Mouse (Mus musculus) forebrain, embryonic 12.5 days (tissue): ENCODE measurements at regions not wholly inside any gene's neighbourhood (a gene's known extent, or its start where the extent isn't known, plus 50 kb on each side); places are given as distances from the start of the nearest gene placed in this dataset.

Experiments
- ATAC-seq: fragments of 200-750 bp; cut with Nextera tagmentation; 2 replicates; pipeline ENCODE4 v1.8.0; 2017; ENCODE audit warnings: moderate TSS enrichment; ENCODE audit not compliant: low FRiP score
- H3K27ac ChIP-seq: fragments of 300-500 bp; sonication (generic); 2 replicates; pipeline ENCODE4 v1.5.1; 2016; ENCODE audit warnings: mild to moderate bottlenecking
- H3K27me3 ChIP-seq: fragments of 300-500 bp; sonication (generic); 2 replicates; pipeline ENCODE4 v1.6.1; 2016; ENCODE audit warnings: mild to moderate bottlenecking
- H3K36me3 ChIP-seq: fragments of 300-500 bp; sonication (generic); replicated peaks from 2 replicates; pipeline ENCODE4 v1.6.1; 2016; ENCODE audit warnings: mild to moderate bottlenecking
- H3K4me1 ChIP-seq: fragments of 300-500 bp; sonication (generic); 2 replicates; pipeline ENCODE4 v1.6.1; 2016
- H3K4me2 ChIP-seq: fragments of 300-500 bp; sonication (generic); 2 replicates; pipeline ENCODE4 v1.6.1; 2016; ENCODE audit warnings: mild to moderate bottlenecking, moderate library complexity
- H3K4me3 ChIP-seq: fragments of 300-500 bp; sonication (generic); replicated peaks from 2 replicates; pipeline ENCODE4 v1.5.1; 2016; ENCODE audit warnings: mild to moderate bottlenecking
- H3K9ac ChIP-seq: fragments of 300-500 bp; sonication (generic); 2 replicates; pipeline ENCODE4 v1.6.1; 2016; ENCODE audit warnings: mild to moderate bottlenecking
- H3K9me3 ChIP-seq: fragments of 300-500 bp; sonication (generic); 2 replicates; pipeline ENCODE4 v1.6.1; 2016
- WGBS: fragments of 180-500 bp; shearing (Covaris S2); methylation state at CpG from one replicate; pipeline ENCODE4 v1.1.7; 2016; 5-methylcytosine and 5-hydroxymethylcytosine counted together

DNA sequence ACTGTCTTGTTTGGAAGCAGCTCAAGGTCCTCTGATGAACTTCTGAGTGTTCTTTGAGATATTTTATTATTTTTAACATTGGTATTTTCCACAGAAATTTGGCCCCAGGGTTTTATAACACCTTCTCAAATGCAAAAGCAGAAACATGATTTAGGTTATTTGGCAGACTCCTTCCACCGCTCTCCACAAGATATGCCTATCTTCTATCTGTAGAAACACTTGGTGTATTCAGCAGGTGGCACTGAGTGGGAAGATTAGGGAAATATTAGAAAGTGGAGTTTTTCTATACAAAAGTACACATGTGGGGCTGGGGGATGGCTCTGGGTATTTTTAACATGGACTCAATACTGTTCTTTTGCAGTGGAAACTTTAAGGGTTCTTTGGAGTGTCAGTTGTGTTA is 475.3 kb downstream of the Dach1 start:
- no peaks in the 10 kb centered on the region for H3K27me3 ChIP-seq
- H3K4me1 ChIP-seq, result no peaks in the 10 kb centered on the region
- 94% methylated on average over 1 of the region's 1 CpGs for WGBS
- no peaks in the 10 kb centered on the region; the same call in 1 of the 2 replicates for H3K9me3 ChIP-seq
- H3K4me3 ChIP-seq, result no peak overlapping the region
- ATAC-seq, result no peak
- no peak overlapping the region for H3K9ac ChIP-seq
- no peaks in the 10 kb centered on the region for H3K36me3 ChIP-seq
- no peak overlapping the region for H3K4me2 ChIP-seq
- no peak overlapping the region for H3K27ac ChIP-seq

DNA sequence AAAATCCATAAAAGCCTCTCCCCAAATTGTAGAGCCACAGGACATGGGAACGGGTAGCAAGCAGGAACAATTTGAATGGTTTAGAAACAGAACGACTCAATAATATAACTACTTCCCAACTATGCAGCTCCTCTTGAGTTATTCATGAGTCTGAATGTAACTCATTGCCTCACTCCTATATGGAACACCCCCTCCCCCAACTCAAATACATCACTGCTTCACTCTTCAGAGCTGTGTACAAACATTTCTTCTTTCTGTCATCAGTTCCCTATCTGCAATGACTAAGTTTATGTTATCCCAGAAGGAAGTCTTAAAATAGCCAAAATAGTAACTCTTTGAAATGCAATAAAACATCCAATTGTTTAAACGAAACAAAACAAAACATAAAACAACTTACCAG is 484.9 kb downstream of the Dach1 start:
- 86% methylated on average over 3 of the region's 3 CpGs for WGBS
- no peak overlapping the region for H3K27ac ChIP-seq

DNA sequence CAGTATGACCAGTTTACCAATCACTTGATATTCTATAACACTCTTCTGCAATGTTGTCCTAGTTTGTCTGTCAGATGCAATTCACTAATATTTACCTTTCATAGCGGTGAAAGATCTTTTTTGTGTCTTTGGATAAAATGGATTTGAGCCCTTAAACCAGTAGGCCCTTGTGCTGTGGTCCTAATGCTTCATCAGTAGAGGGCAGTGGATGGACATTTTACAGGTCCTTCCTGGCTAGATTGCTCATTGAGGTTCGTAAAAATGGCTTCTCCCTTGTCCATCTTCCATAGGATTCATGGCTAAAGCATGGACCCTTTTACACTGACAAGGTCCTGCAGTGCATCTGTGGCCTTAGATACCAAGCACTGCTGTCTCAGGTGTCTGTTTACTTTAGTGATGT is 501.8 kb downstream of the Dach1 start:
- ATAC-seq, result no peak
- Histone ChIP-seq H3K9ac (no peak overlapping the region), H3K4me3 (no peak overlapping the region), H3K4me2 (no peak overlapping the region), H3K36me3 (no peaks in the 10 kb centered on the region), H3K9me3 (no peaks in the 10 kb centered on the region), H3K27me3 (no peaks in the 10 kb centered on the region), H3K27ac (no peak overlapping the region), H3K4me1 (no peaks in the 10 kb centered on the region)
- 74% methylated on average over 2 of the region's 2 CpGs for WGBS

More for the DNA sequence above, 484.9 kb downstream of the Dach1 start:
- no peaks in the 10 kb centered on the region for H3K36me3 ChIP-seq
- H3K9ac ChIP-seq, result no peak overlapping the region
- H3K9me3 ChIP-seq, result no peaks in the 10 kb centered on the region
- H3K4me1 ChIP-seq, result no peaks in the 10 kb centered on the region
- H3K27me3 ChIP-seq, result no peaks in the 10 kb centered on the region
- H3K4me3 ChIP-seq, result no peak overlapping the region
- ATAC-seq, result no peak
- no peak overlapping the region for H3K4me2 ChIP-seq

DNA sequence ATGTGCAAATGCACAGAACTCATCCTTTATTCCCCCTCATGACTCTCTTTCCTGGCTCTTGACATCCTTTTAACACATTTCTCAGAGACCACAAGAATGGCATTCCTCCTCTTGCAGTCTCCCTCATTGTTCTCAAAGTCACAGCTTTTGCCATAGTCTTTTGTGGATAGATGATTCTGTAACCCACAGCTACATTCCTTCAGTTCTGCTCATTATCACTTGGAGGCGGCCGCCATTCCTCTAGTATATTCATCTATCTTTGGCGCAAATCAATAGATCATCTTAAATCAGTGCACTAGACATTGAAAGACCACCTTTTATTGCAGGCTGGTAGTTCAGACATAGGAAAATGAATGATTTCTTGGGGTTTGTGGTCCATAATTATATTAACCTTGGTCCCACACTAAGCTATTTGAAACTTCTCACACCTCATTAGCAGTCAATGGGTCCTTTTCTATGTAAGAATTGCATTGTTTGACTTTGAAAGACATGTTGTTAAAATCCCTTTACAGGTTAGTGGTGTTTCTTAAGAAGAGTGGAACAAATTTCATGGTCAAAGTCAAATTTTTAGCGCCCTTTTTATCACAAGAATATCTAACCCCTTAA is 531.3 kb downstream of the Dach1 start:
- 29% methylated on average over 4 of the region's 4 CpGs for WGBS
- H3K4me2 ChIP-seq, result no peak overlapping the region
- no peak overlapping the region for H3K27ac ChIP-seq
- H3K4me3 ChIP-seq, result no peak overlapping the region
- H3K36me3 ChIP-seq, result no peaks in the 10 kb centered on the region
- no peak overlapping the region for H3K9ac ChIP-seq
- no peaks in the 10 kb centered on the region for H3K9me3 ChIP-seq
- H3K4me1 ChIP-seq, result peaks cover 5% of the 10 kb centered on the region; the same call in 1 of the 2 replicates
- ATAC-seq, result no peak
- H3K27me3 ChIP-seq, result no peaks in the 10 kb centered on the region

DNA sequence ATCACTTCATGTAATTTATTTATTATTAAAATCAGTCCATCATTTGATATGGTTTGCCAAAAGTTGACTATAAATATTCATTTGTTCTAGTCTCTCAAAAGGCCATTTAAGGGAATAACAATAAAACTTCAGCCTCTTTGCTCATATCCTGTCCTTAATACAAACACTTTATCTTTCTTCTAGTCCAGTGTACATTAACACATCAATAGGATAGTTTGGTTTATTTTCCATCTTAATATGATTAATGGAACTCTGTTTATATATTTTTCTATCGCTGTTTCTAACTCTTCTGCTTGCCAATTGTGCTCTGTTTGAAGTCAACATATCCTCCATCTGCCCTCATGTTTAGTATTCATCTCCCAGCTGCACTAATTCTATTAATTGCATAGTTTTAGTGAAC is 558.1 kb downstream of the Dach1 start:
- Histone ChIP-seq H3K4me2 (no peak overlapping the region), H3K9ac (no peak overlapping the region), H3K9me3 (no peaks in the 10 kb centered on the region), H3K27ac (no peak overlapping the region), H3K4me1 (no peaks in the 10 kb centered on the region), H3K27me3 (no peaks in the 10 kb centered on the region), H3K4me3 (no peak overlapping the region), H3K36me3 (no peaks in the 10 kb centered on the region)
- WGBS, result 87% methylated on average over 1 of the region's 1 CpGs
- ATAC-seq, result no peak

DNA sequence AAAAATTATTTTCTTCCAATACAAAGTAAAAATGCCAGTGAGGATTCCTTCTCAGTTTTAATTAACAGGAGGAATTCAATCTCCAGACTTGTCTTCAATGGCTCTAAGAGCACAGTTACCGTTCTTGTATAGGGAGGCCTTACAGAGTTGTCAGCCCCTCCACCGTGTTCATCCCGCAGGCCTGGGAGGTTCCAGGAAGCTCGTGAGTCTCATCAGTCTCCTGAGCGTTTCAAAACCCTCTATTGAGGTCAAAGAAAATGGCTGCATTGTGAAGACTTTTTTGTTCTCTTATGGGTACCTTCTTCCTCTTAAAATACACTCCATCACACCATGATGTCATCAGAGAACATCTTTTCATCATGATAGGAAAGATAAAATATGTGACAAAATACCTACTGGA is 572.9 kb downstream of the Dach1 start:
- Histone ChIP-seq H3K27me3 (no peaks in the 10 kb centered on the region), H3K9me3 (no peaks in the 10 kb centered on the region), H3K9ac (no peak overlapping the region), H3K4me2 (no peak overlapping the region), H3K4me1 (no peaks in the 10 kb centered on the region), H3K36me3 (no peaks in the 10 kb centered on the region), H3K27ac (no peak overlapping the region), H3K4me3 (no peak overlapping the region)
- ATAC-seq, result no peak
- WGBS, result 16% methylated on average over 5 of the region's 5 CpGs

DNA sequence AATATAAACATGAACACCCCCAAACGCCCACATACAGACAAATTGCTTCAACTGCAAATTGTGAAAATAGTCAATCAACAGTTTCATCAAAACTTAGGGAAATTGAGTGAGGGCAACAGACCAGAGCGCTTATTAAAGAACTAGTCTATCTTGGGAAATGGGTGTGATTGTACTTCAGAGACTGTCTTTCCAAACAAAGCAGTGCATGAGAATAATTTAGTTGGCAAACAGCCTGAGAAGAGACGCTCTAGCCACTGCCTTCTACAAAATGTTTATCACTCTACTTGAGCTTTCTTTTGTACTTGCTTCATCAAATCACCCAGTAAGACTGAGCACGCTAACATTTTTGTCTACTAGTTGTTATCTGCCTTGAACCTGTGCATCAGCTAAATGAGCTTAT is 581.0 kb downstream of the Dach1 start:
- 37% methylated on average over 4 of the region's 4 CpGs for WGBS
- H3K9me3 ChIP-seq, result no peaks in the 10 kb centered on the region
- H3K4me1 ChIP-seq, result peaks cover 7% of the 10 kb centered on the region
- peak overlapping the region; percentile 25 for H3K4me2 ChIP-seq
- H3K4me3 ChIP-seq, result no peak overlapping the region
- ATAC-seq, result peak; percentile 27; the same call in 1 of the 2 replicates
- peaks cover 5% of the 10 kb centered on the region; the same call in 1 of the 2 replicates for H3K27me3 ChIP-seq
- H3K27ac ChIP-seq, result peak overlapping the region; percentile 58; the same call in 1 of the 2 replicates
- no peaks in the 10 kb centered on the region for H3K36me3 ChIP-seq
- no peak overlapping the region for H3K9ac ChIP-seq

DNA sequence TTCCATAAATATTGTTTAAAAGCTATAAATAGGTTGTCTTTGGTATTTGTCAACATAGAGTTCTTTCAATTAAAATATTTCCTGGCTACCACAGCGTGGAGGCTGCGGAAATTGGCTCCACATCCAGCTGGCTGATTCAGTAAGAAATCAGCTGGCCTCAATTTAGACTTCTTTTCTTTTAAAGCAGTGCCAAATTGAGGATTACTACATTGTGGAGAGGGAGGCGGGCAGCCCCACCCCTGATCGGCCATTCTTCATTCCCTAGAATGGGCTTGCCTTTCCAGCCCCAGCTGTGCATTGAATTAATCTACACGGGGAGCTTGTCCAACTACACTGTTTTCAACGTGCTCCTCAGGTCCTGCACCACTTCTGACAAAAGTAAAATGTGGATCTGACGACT is 581.4 kb downstream of the Dach1 start:
- Histone ChIP-seq H3K9ac (no peak overlapping the region), H3K36me3 (no peaks in the 10 kb centered on the region), H3K4me3 (no peak overlapping the region), H3K9me3 (no peaks in the 10 kb centered on the region), H3K4me2 (peak overlapping the region; percentile 25), H3K4me1 (peaks cover 7% of the 10 kb centered on the region), H3K27me3 (peaks cover 5% of the 10 kb centered on the region; the same call in 1 of the 2 replicates), H3K27ac (0 out of 2 replicates have a peak overlapping the region, but pooled peaks have one; percentile 58)
- ATAC-seq, result peak; percentile 96
- 3% methylated on average over 7 of the region's 7 CpGs for WGBS

DNA sequence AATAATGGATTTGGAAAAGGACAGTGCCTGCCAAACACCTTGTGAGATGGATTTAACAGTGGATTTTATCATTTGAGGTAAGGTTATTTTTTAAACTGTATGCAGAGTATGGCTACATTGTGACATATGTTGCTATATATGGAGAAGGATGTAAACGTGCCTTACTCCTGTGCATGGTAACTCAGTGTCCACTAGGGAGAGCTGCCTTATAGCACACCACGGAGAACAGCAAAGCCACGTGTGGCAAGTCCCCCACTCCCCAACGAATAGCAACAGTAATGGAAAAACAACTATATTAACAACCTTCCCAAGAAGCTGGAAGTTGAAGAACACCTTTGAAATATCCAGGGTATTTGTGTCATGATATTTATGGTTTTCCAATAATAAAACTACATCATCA is 582.6 kb downstream of the Dach1 start:
- peaks cover 5% of the 10 kb centered on the region; the same call in 1 of the 2 replicates for H3K27me3 ChIP-seq
- peaks cover 7% of the 10 kb centered on the region for H3K4me1 ChIP-seq
- no peak overlapping the region for H3K4me3 ChIP-seq
- H3K9me3 ChIP-seq, result no peaks in the 10 kb centered on the region
- 16% methylated on average over 4 of the region's 4 CpGs for WGBS
- H3K27ac ChIP-seq, result no peak overlapping the region
- H3K36me3 ChIP-seq, result no peaks in the 10 kb centered on the region
- no peak overlapping the region for H3K9ac ChIP-seq
- no peak overlapping the region for H3K4me2 ChIP-seq
- peak; percentile 72; the same call in 1 of the 2 replicates for ATAC-seq

DNA sequence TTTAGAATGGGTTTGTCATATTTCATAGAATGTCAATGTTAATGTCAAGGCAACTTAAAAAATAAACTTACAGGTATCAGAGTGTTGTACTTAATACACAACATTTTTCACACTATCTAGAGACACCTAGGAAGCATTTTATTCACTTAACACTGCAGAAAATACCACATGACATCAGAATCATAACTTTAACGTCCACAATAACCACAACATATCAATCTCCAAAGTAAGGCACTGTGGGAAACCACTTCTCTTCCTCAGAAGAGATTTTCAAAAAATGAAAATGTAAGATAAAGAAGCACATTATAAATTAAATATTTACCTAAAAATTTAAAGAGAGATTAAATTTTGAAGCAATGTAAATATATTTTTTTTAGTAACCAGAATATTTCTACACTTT is 599.3 kb downstream of the Dach1 start:
- Histone ChIP-seq H3K27ac (no peak overlapping the region), H3K9ac (no peak overlapping the region), H3K4me2 (no peak overlapping the region), H3K36me3 (no peaks in the 10 kb centered on the region), H3K4me1 (no peaks in the 10 kb centered on the region), H3K9me3 (no peaks in the 10 kb centered on the region), H3K4me3 (no peak overlapping the region), H3K27me3 (no peaks in the 10 kb centered on the region)
- ATAC-seq, result no peak
- 93% methylated on average over 1 of the region's 1 CpGs for WGBS

DNA sequence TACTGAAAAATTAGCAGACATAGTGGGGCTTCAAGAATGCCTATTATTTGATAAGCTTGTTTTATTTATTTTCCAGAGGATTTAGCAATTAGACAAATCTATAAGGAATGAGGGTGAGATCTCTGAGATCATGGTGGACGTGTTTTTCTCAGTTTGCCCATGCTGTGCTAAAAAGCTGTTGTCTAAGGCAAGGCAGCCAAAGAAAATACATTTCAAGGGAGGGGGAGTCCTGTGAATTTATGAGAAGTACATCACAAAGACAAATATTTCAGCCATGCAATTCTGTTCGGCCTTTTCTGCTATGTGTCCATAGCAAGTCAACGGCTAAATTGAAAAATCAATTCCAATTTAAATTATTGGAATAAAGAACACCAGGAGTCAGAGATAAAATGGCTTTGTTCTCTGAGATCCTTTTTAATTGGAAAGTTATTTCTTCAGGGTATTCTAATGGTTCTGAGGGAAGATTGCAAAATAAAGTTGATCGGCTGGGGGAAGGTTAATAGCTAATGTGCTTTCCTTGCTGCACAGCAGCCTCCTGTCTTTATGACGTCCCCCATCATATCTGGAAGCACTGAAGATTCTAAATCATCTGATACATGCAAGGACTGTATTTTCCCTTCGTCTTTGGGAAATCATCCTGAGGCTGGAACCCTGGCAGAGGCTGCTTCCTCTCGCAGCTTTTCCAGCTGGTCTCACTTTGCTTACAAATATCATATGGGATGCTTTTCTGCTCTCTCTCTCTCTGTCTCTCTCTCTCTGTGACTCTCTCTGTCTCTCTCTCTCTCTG is 609.3 kb downstream of the Dach1 start:
- WGBS, result 22% methylated on average over 7 of the region's 7 CpGs
- Histone ChIP-seq H3K4me2 (no peak overlapping the region), H3K4me3 (no peak overlapping the region), H3K9ac (no peak overlapping the region), H3K27me3 (no peaks in the 10 kb centered on the region), H3K4me1 (peaks cover 5% of the 10 kb centered on the region), H3K36me3 (no peaks in the 10 kb centered on the region), H3K9me3 (no peaks in the 10 kb centered on the region), H3K27ac (no peak overlapping the region; the same call in 1 of the 2 replicates)
- no peak for ATAC-seq

DNA sequence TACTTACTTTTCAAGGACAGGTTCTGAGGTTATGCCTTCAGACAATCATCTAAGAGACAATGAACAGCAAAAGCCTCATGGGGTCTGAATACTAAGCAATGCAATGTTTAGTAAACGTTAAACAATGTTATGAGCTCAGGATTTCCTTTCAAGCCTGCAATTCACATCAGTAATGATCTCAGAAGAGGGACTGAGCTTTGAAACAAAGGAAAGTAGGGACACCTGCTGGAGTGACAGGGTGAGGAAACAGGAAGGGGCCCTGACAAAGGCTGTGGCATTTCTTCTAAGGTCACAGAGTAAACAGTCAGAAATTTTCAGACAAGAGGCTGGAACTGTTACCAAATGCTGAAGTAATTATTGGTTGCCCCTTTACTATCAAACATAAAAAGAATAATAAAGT is 610.0 kb downstream of the Dach1 start:
- no peak overlapping the region for H3K4me3 ChIP-seq
- no peak for ATAC-seq
- H3K36me3 ChIP-seq, result no peaks in the 10 kb centered on the region
- H3K27ac ChIP-seq, result no peak overlapping the region
- no peak overlapping the region for H3K9ac ChIP-seq
- H3K9me3 ChIP-seq, result no peaks in the 10 kb centered on the region
- WGBS, result 0% methylated on average over 1 of the region's 1 CpGs
- H3K27me3 ChIP-seq, result no peaks in the 10 kb centered on the region
- H3K4me1 ChIP-seq, result peaks cover 5% of the 10 kb centered on the region
- H3K4me2 ChIP-seq, result no peak overlapping the region

DNA sequence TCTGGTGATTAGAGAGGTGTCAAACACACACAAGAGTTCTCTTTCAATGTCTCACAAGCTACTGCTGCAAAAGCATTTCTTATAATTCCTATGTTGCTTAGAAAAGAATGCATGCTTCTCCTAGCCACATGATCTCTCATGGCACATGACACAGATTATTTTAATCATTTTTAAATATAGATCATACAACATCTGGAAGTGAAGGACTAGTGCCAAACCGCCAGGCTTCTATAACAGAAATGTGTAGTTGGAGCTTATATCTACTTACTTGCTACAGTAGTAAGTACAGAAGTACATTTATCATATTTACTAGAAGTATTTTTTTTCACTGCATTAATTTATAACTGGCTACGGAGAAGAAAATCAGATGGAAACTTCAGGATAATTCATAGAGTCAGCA is 611.3 kb downstream of the Dach1 start:
- WGBS, result 84% methylated on average over 2 of the region's 2 CpGs

More for the DNA sequence above, 611.3 kb downstream of the Dach1 start:
- Histone ChIP-seq H3K9ac (no peak overlapping the region), H3K4me2 (no peak overlapping the region), H3K27me3 (no peaks in the 10 kb centered on the region), H3K4me1 (peaks cover 5% of the 10 kb centered on the region), H3K27ac (no peak overlapping the region), H3K36me3 (no peaks in the 10 kb centered on the region), H3K9me3 (no peaks in the 10 kb centered on the region), H3K4me3 (no peak overlapping the region)
- ATAC-seq, result no peak
